Mouse (Mus musculus) ES-E14 (cell line): ENCODE measurements at regions not wholly inside any gene's neighbourhood (a gene's known extent, or its start where the extent isn't known, plus 50 kb on each side); places are given as distances from the start of the nearest gene placed in this dataset.
A peak's percentile ranks its signal among the peaks of the same experiment; 100 is the strongest.

Experiments
- DNase-seq: peaks from one replicate; pipeline ENCODE4 v3.0.0-alpha.2; 2013; ENCODE audit warnings: low read depth, low spot score
- H3K27ac ChIP-seq: 2 replicates; pipeline ENCODE4 v1.5.1; 2012; ENCODE audit warnings: low read depth, mild to moderate bottlenecking, low read length, moderate library complexity, mixed read lengths; ENCODE audit not compliant: poor library complexity, insufficient read depth, severe bottlenecking
- H3K36me3 ChIP-seq: 2 replicates; pipeline ENCODE4 v1.6.1; 2012; ENCODE audit warnings: mild to moderate bottlenecking, low read length, moderate library complexity, mixed read lengths; ENCODE audit not compliant: control insufficient read depth, poor library complexity, insufficient read depth, severe bottlenecking
- H3K4me1 ChIP-seq, 2 experiments: fragments of 150-350 bp in 1 of 2; sonication (generic) in 1 of 2; 2 replicates each; pipeline ENCODE4 v1.6.1; 2012; ENCODE audit warnings: low read length in 2 of 2, mild to moderate bottlenecking in 1 of 2, mixed read lengths in 1 of 2; ENCODE audit not compliant: control insufficient read depth in 2 of 2, insufficient read depth in 2 of 2, poor library complexity in 1 of 2
- H3K4me3 ChIP-seq, 2 experiments: fragments of 150-350 bp in 1 of 2; sonication (generic) in 1 of 2; 2 replicates each; pipeline ENCODE4 v1.5.1; 2012; ENCODE audit warnings: low read length in 2 of 2, low read depth in 1 of 2, mild to moderate bottlenecking in 1 of 2, mixed read lengths in 1 of 2; ENCODE audit not compliant: insufficient read depth in 1 of 2, poor library complexity in 1 of 2, severe bottlenecking in 1 of 2
- H3K9ac ChIP-seq: 2 replicates; pipeline ENCODE4 v1.6.1; 2012; ENCODE audit warnings: low read depth, mild to moderate bottlenecking, low read length, mixed read lengths; ENCODE audit not compliant: poor library complexity, insufficient read depth, severe bottlenecking
- H3K9me3 ChIP-seq: fragments of 150-350 bp; sonication (generic); 2 replicates; pipeline ENCODE4 v1.6.1; 2012; ENCODE audit warnings: low read depth, mild to moderate bottlenecking, low read length; ENCODE audit not compliant: control insufficient read depth, insufficient read depth
- CHD2 ChIP-seq: IDR thresholded peaks from 2 replicates; pipeline ENCODE4 v1.6.1; 2014; ENCODE audit warnings: mild to moderate bottlenecking, low read depth, low read length, inconsistent platforms
- HCFC1 ChIP-seq: IDR thresholded peaks from 2 replicates; pipeline ENCODE4 v1.6.1; 2012; ENCODE audit warnings: low read length, inconsistent platforms, borderline replicate concordance; ENCODE audit not compliant: insufficient read depth
- MAFK ChIP-seq: IDR thresholded peaks from 2 replicates; pipeline ENCODE4 v1.6.1; 2014; ENCODE audit warnings: mild to moderate bottlenecking, low read depth, low read length, inconsistent platforms; ENCODE audit not compliant: insufficient read depth
- ZC3H11A ChIP-seq: IDR thresholded peaks from 2 replicates; pipeline ENCODE4 v1.6.1; 2012; ENCODE audit warnings: low read depth, mild to moderate bottlenecking, inconsistent platforms, low read length, borderline replicate concordance
- ZNF384 ChIP-seq: IDR thresholded peaks from 2 replicates; pipeline ENCODE4 v1.6.1; 2012; ENCODE audit warnings: low read depth, low read length, inconsistent platforms
- in situ Hi-C, 2 experiments: fragments of 600-800 bp; cut with MboI; formaldehyde crosslinking; loops; one replicate each; pipeline ENCODE4 v1.15.1; 2025; ENCODE audit warnings: low sequenced_read_pairs in 2 of 2, inconsistent platforms in 1 of 2; ENCODE audit not compliant: unreplicated experiment in 2 of 2

- Histone ChIP-seq H3K9ac (no peak overlapping the region), H3K9me3 (no peaks in the 10 kb centered on the region), H3K4me3 (no peak overlapping the region), H3K27ac (no peak overlapping the region), H3K36me3 (no peaks in the 10 kb centered on the region), H3K4me1 (no peaks in the 10 kb centered on the region)
- TF ChIP-seq ZNF384: no peak
- no peak for TF ChIP-seq CHD2
- TF ChIP-seq ZC3H11A: no peak
- no peak for TF ChIP-seq MAFK
- TF ChIP-seq HCFC1: no peak
- in situ Hi-C loops: no loop called here
- no peak for DNase-seq
Measured at GRCm38 (mm10) chr2:161349110-161349509, 240.2 kb upstream of the Chd6 start.

GRCm38 (mm10) chr2:161344018-161344417 lies 235.1 kb upstream of the Chd6 start:
- Histone ChIP-seq H3K4me3 (no peak overlapping the region), H3K9me3 (no peaks in the 10 kb centered on the region), H3K27ac (no peak overlapping the region), H3K9ac (no peak overlapping the region), H3K36me3 (no peaks in the 10 kb centered on the region), H3K4me1 (peaks cover 0 to 14% of the 10 kb centered on the region in 2 experiments; a peak in 3 of 4 replicates)
- no peak for DNase-seq
- in situ Hi-C loops: no loop called here
- TF ChIP-seq ZNF384 (no peak), HCFC1 (no peak), ZC3H11A (no peak)

- Histone ChIP-seq H3K4me1 (peaks cover 0 to 14% of the 10 kb centered on the region in 2 experiments; a peak in 3 of 4 replicates), H3K9ac (no peak overlapping the region)
- in situ Hi-C loops: no loop called here
Measured at GRCm38 (mm10) chr2:161342648-161343047, 233.8 kb upstream of the Chd6 start.

GRCm38 (mm10) chr2:161341368-161341891 lies 232.6 kb upstream of the Chd6 start:
- peak; percentile 55 for DNase-seq
- in situ Hi-C loops: no loop called here

More at GRCm38 (mm10) chr2:161342648-161343047, 233.8 kb upstream of the Chd6 start:
- no peaks in the 10 kb centered on the region for H3K36me3 ChIP-seq
- no peaks in the 10 kb centered on the region for H3K9me3 ChIP-seq
- H3K27ac ChIP-seq: no peak overlapping the region
- H3K4me3 ChIP-seq: no peak overlapping the region
- no peak for DNase-seq
- TF ChIP-seq ZNF384 (no peak), MAFK (no peak), HCFC1 (no peak), ZC3H11A (no peak), CHD2 (no peak)

GRCm38 (mm10) chr2:161340291-161340690 lies 231.4 kb upstream of the Chd6 start:
- Histone ChIP-seq H3K4me3 (no peak overlapping the region), H3K36me3 (no peaks in the 10 kb centered on the region), H3K4me1 (peaks cover 0 to 14% of the 10 kb centered on the region in 2 experiments; a peak in 3 of 4 replicates), H3K9ac (no peak overlapping the region), H3K9me3 (no peaks in the 10 kb centered on the region), H3K27ac (no peak overlapping the region)
- DNase-seq: no peak
- in situ Hi-C loops: no loop called here
- TF ChIP-seq HCFC1: no peak
- TF ChIP-seq CHD2: no peak
- no peak for TF ChIP-seq MAFK
- no peak for TF ChIP-seq ZNF384
- no peak for TF ChIP-seq ZC3H11A

More at GRCm38 (mm10) chr2:161341368-161341891, 232.6 kb upstream of the Chd6 start:
- H3K9me3 ChIP-seq: no peaks in the 10 kb centered on the region
- no peaks in the 10 kb centered on the region for H3K36me3 ChIP-seq
- H3K9ac ChIP-seq: no peak overlapping the region; the same call in 1 of the 2 replicates
- H3K4me1 ChIP-seq: peaks cover 0 to 14% of the 10 kb centered on the region in 2 experiments; a peak in 3 of 4 replicates
- TF ChIP-seq ZC3H11A (no peak), ZNF384 (no peak), MAFK (no peak), CHD2 (no peak), HCFC1 (no peak)
- peak overlapping the region in 1 of 2 experiments; percentile 26; a peak in 2 of 4 replicates for H3K4me3 ChIP-seq
- H3K27ac ChIP-seq: no peak overlapping the region
